9 mouse cellular contexts compared by ENCODE assay signal in the genomic region with DNA sequence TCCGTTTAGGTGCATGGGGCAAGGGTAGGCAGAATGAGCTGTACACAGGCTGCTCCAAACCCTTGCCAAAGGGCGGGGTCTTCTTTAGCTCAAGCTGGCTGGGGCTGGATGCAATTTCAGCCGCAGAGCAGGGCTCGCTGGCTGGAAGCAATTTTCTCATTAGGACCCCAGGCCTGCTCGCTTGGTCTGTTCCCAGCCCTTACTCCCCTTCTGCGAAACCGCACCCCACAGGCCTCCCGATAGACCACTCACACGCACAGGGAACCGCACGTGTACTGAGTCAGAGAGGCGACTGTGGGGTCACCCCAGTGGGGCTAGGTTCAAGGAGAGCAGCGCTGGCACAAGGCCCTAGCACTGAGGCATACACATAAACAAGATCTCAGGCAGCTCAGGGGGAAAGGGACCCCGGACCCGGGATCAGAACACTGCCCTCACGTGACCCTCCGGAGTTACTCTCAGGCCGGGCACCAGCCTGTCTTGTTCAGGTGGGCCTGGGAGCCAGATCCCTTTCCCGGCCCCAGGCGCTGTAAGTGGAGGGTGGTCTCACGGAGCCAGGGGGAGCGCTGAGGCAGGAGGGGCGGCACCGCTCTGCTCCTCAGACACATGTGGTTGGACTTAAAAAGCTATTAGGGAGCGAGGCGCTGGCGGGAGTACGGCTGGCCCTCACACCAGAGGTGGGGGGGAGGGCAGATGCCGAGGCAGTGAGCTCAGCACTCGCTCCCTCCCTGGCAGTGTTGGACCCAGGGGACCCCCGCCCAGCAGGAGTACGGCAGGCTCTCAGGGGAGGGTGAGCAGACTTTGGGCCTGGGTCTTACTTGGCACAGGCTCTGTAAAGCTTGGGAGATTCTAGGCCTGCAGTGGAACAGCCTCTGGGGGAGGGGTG. TPM values are rescaled to one million over a fixed set of nuclear protein-coding genes. Genes with fewer than 3 reads are reported as not detected.
A peak's percentile ranks its signal among the peaks of the same experiment; 100 is the strongest.
DNase-seq lines count a peak whose midpoint lies in the region; ATAC-seq lines count a peak whose summit lies in the region.
"Had no signal": no experiment of that assay in that cellular context is flagged by ENCODE, and none has a peak within 500 bp of the region (broad histone marks: within the 10 kb centered on the region; RNA-seq: fewer than 3 reads in every experiment).

No protein-coding gene starts in this region.

- no peaks in the 10 kb centered on the region for H3K27me3 ChIP-seq in embryonic facial prominence, embryonic 14.5 days (replicated peaks; ENCODE audit: control insufficient read depth, insufficient read depth, low read length)
- peaks cover 40% of the 10 kb centered on the region for H3K27me3 ChIP-seq in heart, embryonic 13.5 days (replicated peaks)
- H3K27me3 ChIP-seq in limb, embryonic 15.5 days: no peaks in the 10 kb centered on the region

- peaks cover 5% of the 10 kb centered on the region; the same call in 1 of the 2 replicates for H3K36me3 ChIP-seq in embryonic facial prominence, embryonic 14.5 days (ENCODE audit: control insufficient read depth, insufficient read depth, low read length)
- H3K36me3 ChIP-seq in heart, embryonic 13.5 days: no peaks in the 10 kb centered on the region
- 0 out of 2 replicates have a peak, but pooled peaks cover 3% of the 10 kb centered on the region for H3K36me3 ChIP-seq in limb, embryonic 15.5 days

- 2% methylated on average over 23 of the region's 32 CpGs for WGBS in embryonic facial prominence, embryonic 14.5 days
- 16% methylated on average over 32 of the region's 32 CpGs for WGBS in heart, embryonic 13.5 days
- 7% methylated on average over 32 of the region's 32 CpGs for WGBS in limb, embryonic 15.5 days

- peaks cover 88% of the 10 kb centered on the region for H3K4me1 ChIP-seq in embryonic facial prominence, embryonic 14.5 days (ENCODE audit: control insufficient read depth, insufficient read depth, low read length)
- H3K4me1 ChIP-seq in heart, embryonic 13.5 days: peaks cover 98% of the 10 kb centered on the region
- peaks cover 100% of the 10 kb centered on the region for H3K4me1 ChIP-seq in limb, embryonic 15.5 days

- peak; percentile 85 for ATAC-seq in embryonic facial prominence, embryonic 14.5 days (ENCODE audit: low read depth)
- ATAC-seq in heart, embryonic 13.5 days (ENCODE audit: extremely low read depth, insufficient number of reproducible peaks, low FRiP score, low TSS enrichment): peak; percentile 23; the same call in 1 of the 2 replicates
- ATAC-seq in limb, embryonic 15.5 days (ENCODE audit: insufficient number of reproducible peaks, low FRiP score, low TSS enrichment, low read depth): peak; percentile 86

- peak overlapping the region; percentile 52 for H3K9ac ChIP-seq in embryonic facial prominence, embryonic 14.5 days (ENCODE audit: low read depth, low read length)
- H3K9ac ChIP-seq in heart, embryonic 13.5 days: peak overlapping the region; percentile 80
- no peak overlapping the region for H3K9ac ChIP-seq in limb, embryonic 15.5 days

- peak overlapping the region; percentile 12 for H3K4me3 ChIP-seq in embryonic facial prominence, embryonic 14.5 days (ENCODE audit: low read depth, low read length)
- H3K4me3 ChIP-seq in heart, embryonic 13.5 days: peak overlapping the region; percentile 36
- peak overlapping the region; percentile 23 for H3K4me3 ChIP-seq in limb, embryonic 15.5 days
- H3K4me3 ChIP-seq: megakaryocyte, embryonic 14.5 days had no signal

- H3K9me3 ChIP-seq in embryonic facial prominence, embryonic 14.5 days (ENCODE audit: control insufficient read depth, low read length): no peaks in the 10 kb centered on the region
- no peaks in the 10 kb centered on the region for H3K9me3 ChIP-seq in heart, embryonic 13.5 days
- H3K9me3 ChIP-seq in limb, embryonic 15.5 days: no peaks in the 10 kb centered on the region
- H3K9me3 ChIP-seq: megakaryocyte, embryonic 14.5 days had no signal

- H3K4me2 ChIP-seq in embryonic facial prominence, embryonic 14.5 days (ENCODE audit: low read depth, low read length): peak overlapping the region; percentile 50
- H3K4me2 ChIP-seq in heart, embryonic 13.5 days: peak overlapping the region; percentile 63
- peak overlapping the region; percentile 47 for H3K4me2 ChIP-seq in limb, embryonic 15.5 days

- H3K27ac ChIP-seq in embryonic facial prominence, embryonic 14.5 days (replicated peaks; ENCODE audit: low read depth, low read length): peak overlapping the region; percentile 97
- H3K27ac ChIP-seq in heart, embryonic 13.5 days (replicated peaks): peak overlapping the region; percentile 95
- peak overlapping the region; percentile 97 for H3K27ac ChIP-seq in limb, embryonic 15.5 days

- DNase-seq in kidney, postnatal 14 days: peak; percentile 48
- DNase-seq in kidney, adult 9 months: no peak
- DNase-seq in embryonic facial prominence, embryonic 14.5 days (ENCODE audit: low spot score): peak; percentile 97
- DNase-seq in ovary, postnatal 10 days (ENCODE audit: low spot score): peak; percentile 52
- DNase-seq in thymus, adult 18-20 months: no peak
- DNase-seq in spleen, postnatal 4 days (ENCODE audit: low spot score in 2 of 2): no peak

RNA-seq across cellular contexts. Expression of a gene that starts 19.6 kb away (rescaled TPM):
- 2.0 and 2.7 TPM in 2 replicates for polyA plus RNA-seq in embryonic facial prominence, embryonic 14.5 days (2014; fragmentation: Nextera tagmentation; extraction: Ambion mirVana)
- polyA plus RNA-seq in heart, embryonic 13.5 days (2015; fragmentation: Nextera tagmentation; extraction: Ambion mirVana): 7.8 and 8.9 TPM in 2 replicates
- 3.8 and 5.5 TPM in 2 replicates for polyA plus RNA-seq in limb, embryonic 15.5 days (2015; fragmentation: Nextera tagmentation; extraction: Ambion mirVana)

RNA-seq across cellular contexts. Expression of a gene that starts 41.2 kb away (rescaled TPM):
- polyA plus RNA-seq in embryonic facial prominence, embryonic 14.5 days (2014; fragmentation: Nextera tagmentation; extraction: Ambion mirVana): 5.8 and 6.8 TPM in 2 replicates
- polyA plus RNA-seq in heart, embryonic 13.5 days (2015; fragmentation: Nextera tagmentation; extraction: Ambion mirVana): 15.4 and 17.1 TPM in 2 replicates
- polyA plus RNA-seq in limb, embryonic 15.5 days (2015; fragmentation: Nextera tagmentation; extraction: Ambion mirVana): 5.6 and 6.0 TPM in 2 replicates

RNA-seq across cellular contexts. Expression of a gene that starts 54.8 kb away (rescaled TPM):
- 19.7 and 20.1 TPM in 2 replicates for polyA plus RNA-seq in embryonic facial prominence, embryonic 14.5 days (2014; fragmentation: Nextera tagmentation; extraction: Ambion mirVana)
- polyA plus RNA-seq in heart, embryonic 13.5 days (2015; fragmentation: Nextera tagmentation; extraction: Ambion mirVana): 15.1 and 15.7 TPM in 2 replicates
- 13.5 and 13.8 TPM in 2 replicates for polyA plus RNA-seq in limb, embryonic 15.5 days (2015; fragmentation: Nextera tagmentation; extraction: Ambion mirVana)

RNA-seq across cellular contexts. Expression of a gene that starts 56.3 kb away (rescaled TPM):
- polyA plus RNA-seq in embryonic facial prominence, embryonic 14.5 days (2014; fragmentation: Nextera tagmentation; extraction: Ambion mirVana): 55.8 and 73.2 TPM in 2 replicates
- 47.6 and 51.6 TPM in 2 replicates for polyA plus RNA-seq in heart, embryonic 13.5 days (2015; fragmentation: Nextera tagmentation; extraction: Ambion mirVana)
- 63.3 and 64.5 TPM in 2 replicates for polyA plus RNA-seq in limb, embryonic 15.5 days (2015; fragmentation: Nextera tagmentation; extraction: Ambion mirVana)

RNA-seq across cellular contexts. Expression of a gene that starts 57.7 kb away (rescaled TPM):
- 64.0 and 67.4 TPM in 2 replicates for polyA plus RNA-seq in embryonic facial prominence, embryonic 14.5 days (2014; fragmentation: Nextera tagmentation; extraction: Ambion mirVana)
- polyA plus RNA-seq in heart, embryonic 13.5 days (2015; fragmentation: Nextera tagmentation; extraction: Ambion mirVana): 10.0 and 11.7 TPM in 2 replicates
- polyA plus RNA-seq in limb, embryonic 15.5 days (2015; fragmentation: Nextera tagmentation; extraction: Ambion mirVana): 87.0 and 100 TPM in 2 replicates

Comparison
In these comparisons a context has a peak if more than half of its experiments do, and no peak if none do; other contexts are left out.
1. DNase-seq: peak in kidney, postnatal 14 days (single experiment), embryonic facial prominence, embryonic 14.5 days (single experiment) and ovary, postnatal 10 days (single experiment); none in kidney, adult 9 months (single experiment), thymus, adult 18-20 months (0 of 2) and spleen, postnatal 4 days (0 of 2).
2. ATAC-seq: peak in every context shown above with its lines; median percentile 86 in limb, embryonic 15.5 days; 85 in embryonic facial prominence, embryonic 14.5 days; 23 in heart, embryonic 13.5 days.
3. Peak in every context shown above with its lines, with median percentiles within 50 percentile points of each other: H3K27ac ChIP-seq, H3K4me2 ChIP-seq and H3K4me3 ChIP-seq.